Mouse (Mus musculus) embryonic facial prominence, embryonic 11.5 days (tissue): ENCODE data around the gene Rhd. TPM values are rescaled to one million over a fixed set of nuclear protein-coding genes. Genes with fewer than 3 reads are reported as not detected.

Source experiments
- ATAC-seq: fragments of 200-750 bp; cut with Nextera tagmentation; replicated peaks from 2 replicates; pipeline ENCODE4 v1.8.0; 2017; ENCODE audit warnings: low read depth; ENCODE audit not compliant: insufficient number of reproducible peaks, low FRiP score, low TSS enrichment
- DNase-seq: peaks from one replicate; pipeline ENCODE4 v3.0.0-alpha.2; 2015; ENCODE audit warnings: low spot score
- H3K27ac ChIP-seq: fragments of 300-500 bp; sonication (generic); replicated peaks from 2 replicates; pipeline ENCODE4 v1.5.1; 2014; ENCODE audit warnings: mild to moderate bottlenecking, low read depth, low read length, control low read depth
- H3K27me3 ChIP-seq: fragments of 300-500 bp; sonication (generic); 2 replicates; pipeline ENCODE4 v1.6.1; 2014; ENCODE audit warnings: mild to moderate bottlenecking, low read length, moderate library complexity, mixed read lengths; ENCODE audit not compliant: control insufficient read depth, insufficient read depth
- H3K36me3 ChIP-seq: fragments of 300-500 bp; sonication (generic); replicated peaks from 2 replicates; pipeline ENCODE4 v1.6.1; 2014; ENCODE audit warnings: low read depth, mild to moderate bottlenecking, low read length, moderate library complexity, mixed read lengths; ENCODE audit not compliant: control insufficient read depth, insufficient read depth
- H3K4me1 ChIP-seq: fragments of 300-500 bp; sonication (generic); 2 replicates; pipeline ENCODE4 v1.6.1; 2014; ENCODE audit warnings: low read length, mixed read lengths; ENCODE audit not compliant: control insufficient read depth, insufficient read depth
- H3K4me2 ChIP-seq: fragments of 300-500 bp; sonication (generic); 2 replicates; pipeline ENCODE4 v1.6.1; 2014; ENCODE audit warnings: low read depth, mild to moderate bottlenecking, control low read depth, low read length, moderate library complexity
- H3K4me3 ChIP-seq: fragments of 300-500 bp; sonication (generic); 2 replicates; pipeline ENCODE4 v1.5.1; 2014; ENCODE audit warnings: low read depth, low read length, control low read depth
- H3K9ac ChIP-seq: fragments of 300-500 bp; sonication (generic); replicated peaks from 2 replicates; pipeline ENCODE4 v1.6.1; 2014; ENCODE audit warnings: mild to moderate bottlenecking, control low read depth, low read length
- H3K9me3 ChIP-seq: fragments of 300-500 bp; sonication (generic); replicated peaks from 2 replicates; pipeline ENCODE4 v1.6.1; 2016; ENCODE audit warnings: mild to moderate bottlenecking, low read length, inconsistent platforms, mixed read lengths; ENCODE audit not compliant: control insufficient read depth
- WGBS: fragments of 180-500 bp; shearing (Covaris S2); extraction: QIAGEN DNeasy Blood & Tissue Kit; methylation state at CpG from one replicate; pipeline ENCODE4 v1.1.7; 2014; 5-methylcytosine and 5-hydroxymethylcytosine counted together
- polyA plus RNA-seq: library from polyadenylated mRNA; unstranded; fragments of >200 nt; fragmentation: Nextera tagmentation; extraction: Ambion mirVana; gene quantifications from 2 replicates; pipeline ENCODE4 v1.2.1, GENCODE M21; 2014

The Rhd gene
- polyA plus RNA-seq, 1 experiment from 2014 or later: 13.7 TPM

DNA sequence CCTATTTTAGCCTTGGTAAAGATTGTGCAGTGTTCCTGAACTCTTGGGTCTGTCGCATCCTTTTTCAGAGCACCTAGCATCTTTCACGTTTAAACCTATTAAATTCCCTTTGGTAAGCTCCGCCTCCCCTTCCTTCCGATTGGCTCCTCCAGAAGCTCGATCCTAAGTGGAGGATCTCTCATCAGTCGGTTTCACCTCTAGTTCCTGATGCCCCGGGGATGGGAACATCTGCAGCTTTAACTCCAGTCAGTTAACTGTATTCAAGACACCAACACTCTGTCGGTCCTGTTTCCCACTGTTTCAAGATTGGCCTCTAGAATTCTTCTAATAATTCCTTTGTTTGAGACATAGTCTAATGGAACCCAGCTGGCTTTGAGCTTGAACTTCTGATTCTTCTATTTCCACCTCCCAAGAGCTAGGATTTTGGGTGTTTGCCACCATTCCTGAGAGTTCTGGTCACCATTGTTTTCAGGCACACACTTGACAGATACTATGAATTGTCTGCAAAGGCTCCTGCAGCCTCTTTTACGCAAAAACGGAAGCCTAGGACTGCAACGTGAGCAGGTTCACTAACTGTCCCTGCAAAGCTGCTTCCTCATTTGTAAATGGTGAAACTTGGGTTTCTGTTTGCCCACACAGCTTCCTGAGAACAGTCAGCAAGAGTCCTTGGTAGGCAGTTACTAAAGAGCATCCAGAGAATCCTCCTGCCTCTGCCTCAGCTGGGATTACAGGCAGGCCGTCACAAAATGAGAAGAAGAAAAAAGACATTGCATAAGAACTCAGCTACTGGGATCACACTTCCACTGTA is 55.6 kb downstream of the Rhd start:
- no peaks in the 10 kb centered on the region for H3K4me1 ChIP-seq
- DNase-seq (no peak), ATAC-seq (no peak)
- H3K9ac ChIP-seq: no peak overlapping the region
- H3K9me3 ChIP-seq: no peaks in the 10 kb centered on the region
- no peak overlapping the region for H3K27ac ChIP-seq
- H3K27me3 ChIP-seq: no peaks in the 10 kb centered on the region
- H3K4me2 ChIP-seq: no peak overlapping the region
- H3K4me3 ChIP-seq: no peak overlapping the region
- H3K36me3 ChIP-seq: no peaks in the 10 kb centered on the region
- WGBS: 43% methylated on average over 12 of the region's 12 CpGs

DNA sequence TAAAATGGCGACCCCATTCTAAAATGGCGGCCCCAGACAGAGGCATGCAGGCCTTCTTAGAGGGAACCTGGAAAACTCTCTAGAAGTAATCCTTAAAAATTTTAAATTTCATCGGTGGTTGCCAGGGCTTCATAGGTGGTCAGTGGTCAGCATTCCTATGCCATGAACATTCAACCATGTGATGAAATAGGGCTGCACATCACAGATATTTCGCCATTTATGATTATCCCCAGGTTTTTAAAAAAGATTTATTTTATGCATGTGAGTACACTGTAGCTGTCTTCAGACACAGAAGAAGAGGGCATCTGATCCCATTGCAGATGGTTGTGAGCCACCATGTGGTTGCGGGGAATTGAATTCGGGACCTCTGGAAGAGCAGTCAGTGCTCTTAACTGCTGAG is 56.3 kb downstream of the Rhd start:
- H3K9me3 ChIP-seq: no peaks in the 10 kb centered on the region
- no peak for ATAC-seq
- 95% methylated on average over 6 of the region's 6 CpGs for WGBS

DNA sequence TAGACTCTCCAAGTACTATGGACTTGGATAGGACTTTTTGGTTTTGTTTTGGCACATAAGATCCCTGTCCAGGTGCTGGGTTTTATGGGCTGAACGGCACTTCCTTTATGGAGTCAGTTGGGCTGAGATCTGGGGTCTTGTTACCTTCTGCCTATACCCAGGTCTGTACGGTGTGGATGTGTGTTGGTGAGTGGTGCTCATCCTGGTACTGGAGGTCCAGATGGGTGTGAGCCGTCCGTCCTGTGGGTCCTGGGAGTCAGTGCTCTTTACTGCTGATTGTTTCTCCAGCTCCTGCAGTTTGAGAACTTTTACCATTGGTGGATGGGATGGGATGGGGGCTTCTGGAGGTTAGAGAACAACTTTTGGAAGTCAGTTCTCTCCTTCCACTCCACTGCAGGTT is 57.4 kb downstream of the Rhd start:
- DNase-seq: no peak
- Histone ChIP-seq H3K4me2 (no peak overlapping the region), H3K9ac (no peak overlapping the region), H3K27ac (no peak overlapping the region), H3K9me3 (no peaks in the 10 kb centered on the region), H3K4me3 (no peak overlapping the region), H3K4me1 (no peaks in the 10 kb centered on the region; the same call in 1 of the 2 replicates), H3K36me3 (peaks cover 3% of the 10 kb centered on the region), H3K27me3 (no peaks in the 10 kb centered on the region)
- ATAC-seq: no peak
- 91% methylated on average over 4 of the region's 4 CpGs for WGBS

More for the DNA sequence above, 56.3 kb downstream of the Rhd start:
- no peak for DNase-seq
- Histone ChIP-seq H3K36me3 (no peaks in the 10 kb centered on the region; the same call in 1 of the 2 replicates), H3K27ac (no peak overlapping the region), H3K27me3 (no peaks in the 10 kb centered on the region), H3K9ac (no peak overlapping the region), H3K4me1 (no peaks in the 10 kb centered on the region; the same call in 1 of the 2 replicates), H3K4me2 (no peak overlapping the region), H3K4me3 (no peak overlapping the region)

DNA sequence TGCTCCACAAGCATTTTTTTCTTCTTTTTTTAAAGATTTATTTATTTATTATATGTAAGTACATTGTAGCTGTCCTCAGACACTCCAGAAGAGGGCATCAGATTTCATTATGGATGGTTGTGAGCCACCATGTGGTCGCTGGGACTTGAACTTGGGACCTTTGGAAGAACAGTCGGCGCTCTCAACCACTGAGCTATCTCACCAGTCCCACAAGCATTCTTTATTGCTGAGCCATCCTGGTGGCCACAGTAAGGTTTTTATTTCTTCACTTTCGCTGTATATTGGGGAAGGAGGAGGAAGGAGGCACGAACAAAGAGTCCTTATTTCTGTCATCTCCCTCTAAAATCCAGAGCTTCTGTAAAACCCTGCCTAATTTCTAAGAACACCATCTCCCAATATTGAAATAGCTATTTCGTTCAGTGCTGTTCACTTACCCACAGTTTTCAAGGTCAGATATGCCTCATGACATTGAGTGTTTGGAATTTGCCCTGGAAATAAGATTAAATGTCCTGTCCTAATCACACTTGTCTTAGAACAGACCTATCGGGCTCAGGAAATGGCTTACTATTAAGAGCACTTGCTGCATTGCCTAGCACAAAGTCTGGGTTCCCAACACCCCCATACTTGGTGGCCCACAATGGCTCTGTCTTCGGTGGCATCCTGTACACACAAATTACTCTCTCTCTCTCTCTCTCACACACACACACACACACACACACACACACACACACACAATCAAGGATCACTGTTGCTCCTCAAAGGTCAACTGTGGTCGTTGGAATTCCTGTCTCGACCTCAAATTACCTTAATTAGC is 58.0 kb downstream of the Rhd start:
- Histone ChIP-seq H3K4me1 (no peaks in the 10 kb centered on the region; the same call in 1 of the 2 replicates), H3K9ac (peak overlapping the region; percentile 57), H3K36me3 (peaks cover 3% of the 10 kb centered on the region), H3K4me3 (peak overlapping the region; percentile 93), H3K27ac (no peak overlapping the region), H3K9me3 (no peaks in the 10 kb centered on the region), H3K4me2 (peak overlapping the region; percentile 65), H3K27me3 (no peaks in the 10 kb centered on the region)
- WGBS: 52% methylated on average over 10 of the region's 10 CpGs
- DNase-seq: no peak
- ATAC-seq: no peak

DNA sequence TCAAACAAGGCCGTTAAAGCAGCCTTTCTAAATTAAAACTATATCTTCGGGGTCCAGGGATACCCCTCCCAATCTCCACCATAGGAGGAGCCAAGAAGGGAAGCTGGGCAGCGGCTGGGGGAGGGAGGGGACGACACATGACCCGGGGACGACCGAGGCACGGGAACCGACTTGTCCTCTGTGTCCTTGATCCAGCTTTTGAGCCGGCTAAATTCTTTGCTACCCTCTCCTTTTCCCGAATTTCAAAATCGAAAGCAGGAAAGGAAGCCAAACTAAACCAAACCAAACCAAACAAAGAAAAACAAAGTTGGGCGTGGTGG is 58.5 kb downstream of the Rhd start:
- peak; percentile 67; the same call in 1 of the 2 replicates for ATAC-seq
- peak; percentile 74 for DNase-seq
- H3K4me2 ChIP-seq: peak overlapping the region; percentile 65

DNA sequence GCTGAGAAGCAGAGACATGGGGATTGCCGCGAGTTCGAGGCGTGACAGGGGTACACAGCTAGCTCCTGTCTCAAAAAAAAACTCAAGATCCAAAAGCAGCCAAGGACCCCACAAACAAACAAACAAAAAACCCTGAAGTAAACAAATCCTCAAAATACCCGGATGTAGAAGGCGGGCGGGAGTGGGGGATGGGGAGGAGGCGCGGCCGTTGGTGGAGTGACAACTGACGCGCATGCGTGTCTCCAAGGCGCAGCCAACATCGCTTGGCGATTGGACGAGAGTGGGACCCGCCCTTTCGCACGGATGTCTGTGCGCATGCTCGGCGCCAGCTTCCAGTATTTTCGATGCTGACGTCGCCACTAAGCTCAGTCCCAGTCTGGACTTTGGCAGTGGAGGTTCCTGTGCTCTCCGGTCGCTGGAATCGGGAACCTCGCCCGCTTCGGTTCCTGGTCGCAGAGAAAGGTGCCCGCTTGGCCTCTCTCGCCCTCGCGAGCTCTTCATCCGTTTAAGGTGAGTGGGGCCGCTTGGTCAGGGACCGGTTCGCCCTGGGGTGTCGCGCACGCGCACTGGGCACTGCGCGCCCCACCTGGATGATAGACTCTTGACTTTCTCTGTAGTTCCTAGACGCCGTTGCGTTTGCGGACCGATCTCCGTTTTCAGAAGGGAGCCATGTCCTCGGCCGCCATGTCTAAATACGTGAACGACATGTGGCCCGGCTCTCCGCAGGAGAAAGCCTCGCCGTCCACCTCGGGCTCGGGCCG is 59.1 kb downstream of the Rhd start, which contains the start of gene Rsrp1:
TSS of gene Rsrp1 (plus strand) at position 335 of the 761 bp plus-strand sequence.
- Histone ChIP-seq H3K4me3 (peak within 1 kb of the TSS; percentile 93), H3K27ac (peak within 1 kb of the TSS; percentile 88), H3K9me3 (no peaks in the 10 kb centered on the region), H3K27me3 (no peaks in the 10 kb centered on the region), H3K4me2 (peak within 1 kb of the TSS; percentile 65), H3K9ac (peak within 1 kb of the TSS; percentile 88), H3K36me3 (peaks cover 3% of the 10 kb centered on the region), H3K4me1 (no peaks in the 10 kb centered on the region; the same call in 1 of the 2 replicates)
- DNase-seq (peak; percentile 99), ATAC-seq (peak; percentile 88)
- under 1% methylated on average over 64 of the region's 64 CpGs for WGBS

More for the DNA sequence above, 58.5 kb downstream of the Rhd start:
- Histone ChIP-seq H3K9ac (peak overlapping the region; percentile 57), H3K36me3 (peaks cover 3% of the 10 kb centered on the region), H3K27me3 (no peaks in the 10 kb centered on the region), H3K27ac (peak overlapping the region; percentile 36), H3K4me3 (peak overlapping the region; percentile 93), H3K9me3 (no peaks in the 10 kb centered on the region), H3K4me1 (no peaks in the 10 kb centered on the region; the same call in 1 of the 2 replicates)
- WGBS: 0% methylated on average over 13 of the region's 13 CpGs

DNA sequence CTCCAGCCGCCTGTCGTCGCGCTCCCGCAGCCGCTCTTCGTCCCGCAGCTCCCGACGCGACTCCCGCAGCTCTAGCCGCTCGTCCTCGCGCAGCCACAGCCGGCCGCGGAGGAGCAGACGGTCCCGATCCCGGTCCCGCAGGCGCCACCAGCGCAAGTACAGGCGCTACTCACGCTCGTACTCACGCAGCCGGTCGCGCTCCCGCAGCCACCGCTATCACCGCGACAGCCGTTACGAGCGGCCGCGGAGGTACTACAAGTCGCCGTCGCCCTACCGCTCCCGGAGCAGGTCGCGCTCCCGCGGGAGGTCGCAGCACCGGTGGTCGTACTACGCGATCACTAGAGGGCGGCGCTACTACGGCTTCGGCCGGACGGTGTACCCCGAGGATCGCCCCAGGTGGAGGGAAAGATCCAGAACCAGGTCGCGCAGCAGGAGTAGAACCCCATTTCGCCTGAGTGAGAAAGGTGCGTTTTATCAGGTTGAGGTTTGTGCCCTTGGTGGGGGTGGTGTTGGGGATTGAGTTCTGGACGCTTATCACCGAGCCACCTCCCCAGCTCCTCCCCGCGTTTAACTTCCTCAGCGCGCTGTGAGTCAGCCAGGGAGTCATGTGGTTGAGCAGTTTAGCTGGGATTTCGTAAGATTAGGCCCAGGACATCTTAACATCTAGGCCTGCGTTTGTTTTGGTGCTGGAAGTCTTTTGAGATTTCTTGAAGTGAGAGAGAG is 59.8 kb downstream of the Rhd start:
- ATAC-seq: peak; percentile 6; the same call in 1 of the 2 replicates
- H3K4me2 ChIP-seq: peak overlapping the region; percentile 65
- peak overlapping the region; percentile 88 for H3K27ac ChIP-seq
- H3K27me3 ChIP-seq: no peaks in the 10 kb centered on the region
- H3K9me3 ChIP-seq: no peaks in the 10 kb centered on the region
- no peaks in the 10 kb centered on the region; the same call in 1 of the 2 replicates for H3K4me1 ChIP-seq
- peak overlapping the region; percentile 88 for H3K9ac ChIP-seq
- peak overlapping the region; percentile 93 for H3K4me3 ChIP-seq
- WGBS: under 1% methylated on average over 75 of the region's 75 CpGs
- peak; percentile 42 for DNase-seq
- peaks cover 3% of the 10 kb centered on the region for H3K36me3 ChIP-seq
